Mouse (Mus musculus) macrophage (primary cell): ENCODE results near the gene Mybpc2. TPM values are rescaled to one million over a fixed set of nuclear protein-coding genes. Genes with fewer than 3 reads are reported as not detected.

Source experiments
- H3K27ac ChIP-seq: fragments of 350-480 bp; formaldehyde crosslinking; 2 replicates; pipeline ENCODE4 v1.9.0; 2021
- H3K36me3 ChIP-seq: fragments of 350-480 bp; formaldehyde crosslinking; 2 replicates; pipeline ENCODE4 v1.9.0; 2021; ENCODE audit errors: inconsistent target
- H3K4me3 ChIP-seq: fragments of 350-480 bp; formaldehyde crosslinking; 2 replicates; pipeline ENCODE4 v1.9.0; 2021; ENCODE audit errors: inconsistent target
- H3K79me2 ChIP-seq: fragments of 350-480 bp; formaldehyde crosslinking; 2 replicates; pipeline ENCODE4 v1.9.0; 2021; ENCODE audit errors: inconsistent target
- WGBS: methylation state at CpG from one replicate; pipeline ENCODE4 v1.1.7; 2026; ENCODE audit warnings: inconsistent platforms; ENCODE audit not compliant: missing documents; 5-methylcytosine and 5-hydroxymethylcytosine counted together
- polyA plus RNA-seq: library from polyadenylated mRNA; stranded (reverse); fragments of 250-400 nt; gene quantifications from 3 replicates; pipeline ENCODE4 v1.2.4, GENCODE M21; 2018; ENCODE audit warnings: inconsistent platforms

The Mybpc2 gene
- polyA plus RNA-seq, 1 experiment from 2014 or later = not detected

GRCm38 (mm10) chr7:44491391-44491790, 33.1 kb downstream of the Mybpc2 start:
- H3K36me3 ChIP-seq = peaks cover 11% of the 10 kb centered on the region; the same call in 1 of the 2 replicates
- 98% methylated on average over 5 of the region's 5 CpGs for WGBS

GRCm38 (mm10) chr7:44490281-44490680, 34.2 kb downstream of the Mybpc2 start:
- Histone ChIP-seq H3K79me2 (peaks cover 12% of the 10 kb centered on the region), H3K36me3 (peaks cover 11% of the 10 kb centered on the region; the same call in 1 of the 2 replicates), H3K4me3 (no peak overlapping the region), H3K27ac (no peak overlapping the region)
- 83% methylated on average over 4 of the region's 4 CpGs for WGBS

More at GRCm38 (mm10) chr7:44491391-44491790, 33.1 kb downstream of the Mybpc2 start:
- no peak overlapping the region for H3K4me3 ChIP-seq
- H3K79me2 ChIP-seq = peaks cover 18% of the 10 kb centered on the region
- no peak overlapping the region for H3K27ac ChIP-seq

- H3K27ac ChIP-seq = no peak overlapping the region
- WGBS = 92% methylated on average over 8 of the region's 8 CpGs
- no peak overlapping the region for H3K4me3 ChIP-seq
- H3K36me3 ChIP-seq = peaks cover 11% of the 10 kb centered on the region; the same call in 1 of the 2 replicates
- H3K79me2 ChIP-seq = no peaks in the 10 kb centered on the region
Measured at GRCm38 (mm10) chr7:44488545-44488944, 35.9 kb downstream of the Mybpc2 start.

GRCm38 (mm10) chr7:44487936-44488335, 36.5 kb downstream of the Mybpc2 start:
- H3K79me2 ChIP-seq = no peaks in the 10 kb centered on the region
- no peak overlapping the region for H3K4me3 ChIP-seq
- no peak overlapping the region for H3K27ac ChIP-seq
- peaks cover 11% of the 10 kb centered on the region; the same call in 1 of the 2 replicates for H3K36me3 ChIP-seq
- whole genome bisulfite sequencing = 88% methylated on average over 7 of the region's 7 CpGs

- WGBS = 96% methylated on average over 12 of the region's 13 CpGs
- Histone ChIP-seq H3K36me3 (peaks cover 6% of the 10 kb centered on the region; the same call in 1 of the 2 replicates), H3K27ac (no peak overlapping the region), H3K79me2 (no peaks in the 10 kb centered on the region), H3K4me3 (no peak overlapping the region)
Measured at GRCm38 (mm10) chr7:44486927-44487575, 37.4 kb downstream of the Mybpc2 start.

- no peak overlapping the region for H3K4me3 ChIP-seq
- H3K79me2 ChIP-seq = no peaks in the 10 kb centered on the region
- H3K27ac ChIP-seq = no peak overlapping the region
- WGBS = 85% methylated on average over 6 of the region's 7 CpGs
- H3K36me3 ChIP-seq = no peaks in the 10 kb centered on the region
Measured at GRCm38 (mm10) chr7:44485572-44486195, 38.8 kb downstream of the Mybpc2 start.

- WGBS = 60% methylated on average over 4 of the region's 5 CpGs
- no peaks in the 10 kb centered on the region for H3K79me2 ChIP-seq
- H3K36me3 ChIP-seq = no peaks in the 10 kb centered on the region
- H3K27ac ChIP-seq = no peak overlapping the region
- H3K4me3 ChIP-seq = no peak overlapping the region
Measured at GRCm38 (mm10) chr7:44484841-44485571, 39.5 kb downstream of the Mybpc2 start.

- Histone ChIP-seq H3K79me2 (no peaks in the 10 kb centered on the region), H3K36me3 (no peaks in the 10 kb centered on the region), H3K4me3 (no peak overlapping the region), H3K27ac (no peak overlapping the region)
- WGBS = 100% methylated on average over 1 of the region's 1 CpGs
Measured at GRCm38 (mm10) chr7:44484109-44484508, 40.3 kb downstream of the Mybpc2 start.

- no peaks in the 10 kb centered on the region for H3K36me3 ChIP-seq
- no peak overlapping the region for H3K27ac ChIP-seq
- no peaks in the 10 kb centered on the region for H3K79me2 ChIP-seq
- 70% methylated on average over 3 of the region's 3 CpGs for WGBS
- no peak overlapping the region for H3K4me3 ChIP-seq
Measured at GRCm38 (mm10) chr7:44482836-44483435, 41.5 kb downstream of the Mybpc2 start.

GRCm38 (mm10) chr7:44475046-44475614, 49.3 kb downstream of the Mybpc2 start:
- 24% methylated on average over 3 of the region's 5 CpGs for WGBS
- H3K79me2 ChIP-seq = no peaks in the 10 kb centered on the region
- H3K4me3 ChIP-seq = no peak overlapping the region

GRCm38 (mm10) chr7:44474419-44474818, 50.0 kb downstream of the Mybpc2 start:
- no peaks in the 10 kb centered on the region for H3K36me3 ChIP-seq
- no peak overlapping the region for H3K27ac ChIP-seq
- WGBS = 49% methylated on average over 3 of the region's 4 CpGs
- no peak overlapping the region for H3K4me3 ChIP-seq
- no peaks in the 10 kb centered on the region for H3K79me2 ChIP-seq

More at GRCm38 (mm10) chr7:44475046-44475614, 49.3 kb downstream of the Mybpc2 start:
- no peaks in the 10 kb centered on the region for H3K36me3 ChIP-seq
- H3K27ac ChIP-seq = no peak overlapping the region

GRCm38 (mm10) chr7:44472961-44473646, 51.4 kb downstream of the Mybpc2 start:
- 56% methylated on average over 8 of the region's 9 CpGs for WGBS

GRCm38 (mm10) chr7:44472558-44472885, 51.9 kb downstream of the Mybpc2 start:
- no peaks in the 10 kb centered on the region for H3K79me2 ChIP-seq
- H3K4me3 ChIP-seq = no peak overlapping the region
- WGBS = 56% methylated on average over 1 of the region's 1 CpGs
- H3K27ac ChIP-seq = no peak overlapping the region
- H3K36me3 ChIP-seq = no peaks in the 10 kb centered on the region

More at GRCm38 (mm10) chr7:44472961-44473646, 51.4 kb downstream of the Mybpc2 start:
- Histone ChIP-seq H3K79me2 (no peaks in the 10 kb centered on the region), H3K27ac (no peak overlapping the region), H3K36me3 (no peaks in the 10 kb centered on the region), H3K4me3 (no peak overlapping the region)
